Mouse (Mus musculus) macrophage (primary cell): ENCODE results near the gene Olfr1281. TPM values are rescaled to one million over a fixed set of nuclear protein-coding genes. Genes with fewer than 3 reads are reported as not detected.
"Not testable (repeated sequence)": the region's sequence is repeated elsewhere in the genome, so short reads cannot be mapped to it uniquely, and the experiment has no call there.

Experiments
- H3K27ac ChIP-seq: fragments of 350-480 bp; formaldehyde crosslinking; 2 replicates; pipeline ENCODE4 v1.9.0; 2021
- H3K36me3 ChIP-seq: fragments of 350-480 bp; formaldehyde crosslinking; 2 replicates; pipeline ENCODE4 v1.9.0; 2021; ENCODE audit errors: inconsistent target
- H3K4me3 ChIP-seq: fragments of 350-480 bp; formaldehyde crosslinking; 2 replicates; pipeline ENCODE4 v1.9.0; 2021; ENCODE audit errors: inconsistent target
- H3K79me2 ChIP-seq: fragments of 350-480 bp; formaldehyde crosslinking; 2 replicates; pipeline ENCODE4 v1.9.0; 2021; ENCODE audit errors: inconsistent target
- WGBS: methylation state at CpG from one replicate; pipeline ENCODE4 v1.1.7; 2026; ENCODE audit warnings: inconsistent platforms; ENCODE audit not compliant: missing documents; 5-methylcytosine and 5-hydroxymethylcytosine counted together
- polyA plus RNA-seq: library from polyadenylated mRNA; stranded (reverse); fragments of 250-400 nt; gene quantifications from 3 replicates; pipeline ENCODE4 v1.2.4, GENCODE M21; 2018; ENCODE audit warnings: inconsistent platforms
- total RNA-seq, 78 experiments: library from RNA; depleted of rRNA; stranded (reverse); fragments of 250-400 nt; gene quantifications; 1 replicate in 9 of 78; 2 replicates in 24 of 78; 3 replicates in 43 of 78; 4 replicates in 2 of 78; pipeline ENCODE4 v1.2.4; 2018; ENCODE audit warnings: inconsistent platforms in 56 of 78

The Olfr1281 gene
- total RNA-seq (2018; cell fraction: chromatin; rRNA removed): not detected
- total RNA-seq (2018; cell fraction: cytosol; rRNA removed): not detected
- total RNA-seq (2018; cell fraction: nucleus; rRNA removed): not detected
- polyA plus RNA-seq: not detected in 3 replicates

- H3K79me2 ChIP-seq: no peaks in the 10 kb centered on the region
- H3K36me3 ChIP-seq: no peaks in the 10 kb centered on the region
- no peak within 1 kb of the TSS for H3K27ac ChIP-seq
- WGBS: 78% methylated on average over 2 of the region's 2 CpGs
- no peak within 1 kb of the TSS for H3K4me3 ChIP-seq
Measured at GRCm38 (mm10) chr2:111326220-111326619, at the start of gene Olfr1281. Olfr1281 (plus strand) TSS chr2:111326520.

DNA sequence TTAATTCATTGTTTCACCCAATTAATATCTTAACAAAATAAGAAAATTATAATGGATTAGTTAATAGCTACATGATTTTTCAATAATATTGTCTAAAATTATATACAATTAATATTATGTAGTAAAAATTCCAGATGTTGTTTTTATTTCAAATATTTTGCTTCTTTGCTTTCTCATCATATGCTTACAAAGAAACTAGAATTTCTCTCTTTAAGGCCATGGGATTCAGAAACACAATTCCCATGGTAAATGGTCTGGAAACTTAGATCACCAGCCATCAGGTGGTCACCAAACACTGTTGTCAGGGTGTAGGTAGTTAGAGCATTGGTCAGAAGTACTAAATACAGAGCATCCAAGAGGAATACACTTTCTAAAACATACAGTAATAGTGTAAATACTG lies 36.5 kb upstream of the Olfr1281 start, which contains the start of gene Olfr1278:
TSS of gene Olfr1278 (plus strand) at position 301 of the 400 bp plus-strand sequence.
- Histone ChIP-seq H3K79me2 (no peaks in the 10 kb centered on the region), H3K27ac (no peak within 1 kb of the TSS), H3K4me3 (no peak within 1 kb of the TSS), H3K36me3 (no peaks in the 10 kb centered on the region)

- Histone ChIP-seq H3K36me3 (no peaks in the 10 kb centered on the region), H3K27ac (no peak overlapping the region), H3K79me2 (no peaks in the 10 kb centered on the region), H3K4me3 (no peak overlapping the region)
Measured at GRCm38 (mm10) chr2:111298541-111298940, 27.8 kb upstream of the Olfr1281 start.

DNA sequence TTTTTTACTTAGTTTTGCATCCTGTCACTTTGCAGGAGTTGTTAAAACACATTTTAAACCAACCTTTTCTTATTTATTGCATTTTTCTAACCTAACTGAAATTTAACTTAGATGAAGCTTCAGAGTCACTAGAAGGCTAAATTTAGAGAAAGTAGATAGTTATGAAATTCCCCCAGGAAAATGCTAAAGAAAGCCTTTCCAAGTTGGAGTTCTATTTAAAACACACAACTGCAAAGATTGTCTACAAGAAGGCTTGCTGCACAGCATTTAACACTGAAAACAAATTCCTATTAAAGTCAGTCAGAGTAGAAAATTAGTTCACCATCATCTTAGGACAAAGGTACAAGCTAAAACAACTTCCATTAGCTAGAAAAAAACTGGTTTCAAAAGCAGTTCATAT lies 25.9 kb upstream of the Olfr1281 start, which contains the start of gene Olfr1279:
TSS of gene Olfr1279 (plus strand) at position 262 of the 400 bp plus-strand sequence.
- H3K27ac ChIP-seq: no peak within 1 kb of the TSS
- no peaks in the 10 kb centered on the region for H3K36me3 ChIP-seq
- H3K4me3 ChIP-seq: no peak within 1 kb of the TSS
- H3K79me2 ChIP-seq: no peaks in the 10 kb centered on the region

DNA sequence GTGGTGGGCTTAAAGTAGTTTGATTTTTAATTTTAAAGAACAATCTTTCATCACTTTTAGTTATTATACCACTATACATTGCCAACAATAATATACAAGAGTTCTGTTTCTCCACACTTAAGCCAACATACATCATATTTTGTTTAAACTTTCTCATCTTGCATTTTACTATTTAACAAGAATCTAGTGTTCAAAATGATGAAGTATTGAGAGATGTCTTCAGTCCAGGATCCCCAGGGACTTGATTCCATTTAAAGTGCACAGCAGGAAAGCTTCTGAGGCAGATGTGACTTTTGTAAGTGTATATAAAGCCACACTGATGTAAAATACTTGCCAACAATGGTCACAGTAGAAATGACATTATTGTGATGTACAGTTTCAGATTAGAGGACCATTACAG lies 12.6 kb upstream of the Olfr1281 start, which contains the start of gene Olfr1280:
TSS of gene Olfr1280 (plus strand) at position 301 of the 400 bp plus-strand sequence.
- no peaks in the 10 kb centered on the region for H3K36me3 ChIP-seq
- H3K79me2 ChIP-seq: no peaks in the 10 kb centered on the region
- no peak within 1 kb of the TSS for H3K27ac ChIP-seq
- H3K4me3 ChIP-seq: no peak within 1 kb of the TSS

DNA sequence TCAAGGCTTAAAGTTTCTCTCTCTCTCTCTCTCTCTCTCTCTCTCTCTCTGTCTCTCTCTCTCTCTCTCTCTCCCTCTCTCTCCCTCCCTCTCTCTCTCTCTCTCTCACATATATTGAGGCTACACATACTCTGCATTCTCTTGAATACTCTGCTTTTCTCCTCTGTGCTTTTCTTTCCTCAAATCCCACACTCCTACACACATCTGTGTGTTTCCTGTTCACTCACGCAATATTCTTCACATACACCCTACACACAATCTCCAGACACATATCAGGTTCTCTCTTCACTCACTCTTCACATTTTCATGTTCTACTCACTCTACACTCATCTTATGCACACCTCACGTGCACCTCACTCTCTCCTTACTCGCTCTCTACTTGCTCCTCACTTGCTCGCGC lies 7.4 kb downstream of the Olfr1281 start:
- H3K27ac ChIP-seq, H3K36me3 ChIP-seq, H3K79me2 ChIP-seq, H3K4me3 ChIP-seq: not testable (repeated sequence)
- WGBS: 82% methylated on average over 5 of the region's 5 CpGs

- WGBS: 70% methylated on average over 2 of the region's 2 CpGs
- Histone ChIP-seq H3K79me2 (no peaks in the 10 kb centered on the region), H3K36me3 (no peaks in the 10 kb centered on the region), H3K4me3 (no peak within 1 kb of the TSS), H3K27ac (no peak within 1 kb of the TSS)
Measured at GRCm38 (mm10) chr2:111335976-111336375, 9.7 kb downstream of the Olfr1281 start, which contains the start of gene Olfr1282. Olfr1282 (minus strand) TSS chr2:111336076.

- H3K27ac ChIP-seq: no peak within 1 kb of the TSS
- WGBS: 61% methylated on average over 2 of the region's 2 CpGs
- no peaks in the 10 kb centered on the region for H3K36me3 ChIP-seq
- H3K79me2 ChIP-seq: no peaks in the 10 kb centered on the region
- H3K4me3 ChIP-seq: no peak within 1 kb of the TSS
Measured at GRCm38 (mm10) chr2:111366490-111366889, 40.2 kb downstream of the Olfr1281 start, which contains the start of gene Olfr1283. Olfr1283 (plus strand) TSS chr2:111366790.

DNA sequence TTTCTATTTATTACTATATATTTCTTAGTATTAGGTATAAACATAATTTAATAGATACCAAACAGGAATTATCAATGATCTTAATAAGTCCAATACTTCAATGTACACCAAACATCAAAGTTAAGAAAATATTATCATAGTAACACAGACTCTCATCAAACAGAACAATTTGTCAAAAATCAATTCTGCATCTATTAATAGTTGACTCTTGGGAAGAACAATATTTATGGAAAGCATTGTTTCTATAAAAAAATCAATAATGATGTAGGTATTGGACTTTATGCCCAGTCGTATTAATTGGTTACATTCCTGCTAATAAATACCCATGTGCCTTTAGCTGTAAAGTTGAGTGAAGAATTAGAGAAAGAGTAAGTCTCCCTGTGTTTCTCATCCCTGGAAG lies 48.9 kb downstream of the Olfr1281 start, which contains the start of gene Olfr1284:
TSS of gene Olfr1284 (plus strand) at position 301 of the 400 bp plus-strand sequence.
- H3K36me3 ChIP-seq: no peaks in the 10 kb centered on the region
- H3K27ac ChIP-seq: no peak within 1 kb of the TSS
- H3K4me3 ChIP-seq: no peak within 1 kb of the TSS
- no peaks in the 10 kb centered on the region for H3K79me2 ChIP-seq
- WGBS: 100% methylated on average over 1 of the region's 1 CpGs

Other genes with a start within 250 kb of the Olfr1281 start
- not detected in 3 replicates for gene Gm13941, start 220.5 kb upstream of the Olfr1281 start, polyA plus RNA-seq
- gene Gm15130, start 173.6 kb upstream of the Olfr1281 start, polyA plus RNA-seq: not detected in 3 replicates
- gene 4930430A15Rik, start 96.9 kb upstream of the Olfr1281 start, polyA plus RNA-seq: not detected in 3 replicates
- gene Olfr1275, start 91.2 kb upstream of the Olfr1281 start, polyA plus RNA-seq: not detected in 3 replicates
- gene Olfr1276, start 72.0 kb upstream of the Olfr1281 start, polyA plus RNA-seq: not detected in 3 replicates
- gene Olfr1277, start 52.4 kb upstream of the Olfr1281 start, polyA plus RNA-seq: not detected in 3 replicates
- not detected in 3 replicates for gene Olfr1278, start 36.4 kb upstream of the Olfr1281 start, polyA plus RNA-seq
- gene Olfr1279, start 25.9 kb upstream of the Olfr1281 start, polyA plus RNA-seq: not detected in 3 replicates
- gene Olfr1280, start 12.5 kb upstream of the Olfr1281 start, polyA plus RNA-seq: not detected in 3 replicates
- not detected in 3 replicates for gene Olfr1282, start 9.6 kb downstream of the Olfr1281 start, polyA plus RNA-seq
- not detected in 3 replicates for gene Olfr1283, start 40.3 kb downstream of the Olfr1281 start, polyA plus RNA-seq
- not detected in 3 replicates for gene Olfr1284, start 49.0 kb downstream of the Olfr1281 start, polyA plus RNA-seq
- gene Olfr1286, start 96.6 kb downstream of the Olfr1281 start, polyA plus RNA-seq: not detected in 3 replicates
- not detected in 3 replicates for gene Olfr1287, start 122.6 kb downstream of the Olfr1281 start, polyA plus RNA-seq
- not detected in 3 replicates for gene Olfr1288, start 147.6 kb downstream of the Olfr1281 start, polyA plus RNA-seq
- not detected in 3 replicates for gene Olfr1289, start 154.3 kb downstream of the Olfr1281 start, polyA plus RNA-seq
- gene Olfr1290, start 167.3 kb downstream of the Olfr1281 start, polyA plus RNA-seq: not detected in 3 replicates
- not detected in 3 replicates for gene Olfr1291-ps1, start 170.7 kb downstream of the Olfr1281 start, polyA plus RNA-seq
- gene Olfr1293-ps, start 198.7 kb downstream of the Olfr1281 start, polyA plus RNA-seq: not detected in 3 replicates
- not detected in 3 replicates for gene Olfr1294, start 213.8 kb downstream of the Olfr1281 start, polyA plus RNA-seq
- gene Olfr1295, start 243.2 kb downstream of the Olfr1281 start, polyA plus RNA-seq: not detected in 3 replicates